Mouse (Mus musculus): ENCODE results near the gene Borcs7.

Borcs7 gene

DNA sequence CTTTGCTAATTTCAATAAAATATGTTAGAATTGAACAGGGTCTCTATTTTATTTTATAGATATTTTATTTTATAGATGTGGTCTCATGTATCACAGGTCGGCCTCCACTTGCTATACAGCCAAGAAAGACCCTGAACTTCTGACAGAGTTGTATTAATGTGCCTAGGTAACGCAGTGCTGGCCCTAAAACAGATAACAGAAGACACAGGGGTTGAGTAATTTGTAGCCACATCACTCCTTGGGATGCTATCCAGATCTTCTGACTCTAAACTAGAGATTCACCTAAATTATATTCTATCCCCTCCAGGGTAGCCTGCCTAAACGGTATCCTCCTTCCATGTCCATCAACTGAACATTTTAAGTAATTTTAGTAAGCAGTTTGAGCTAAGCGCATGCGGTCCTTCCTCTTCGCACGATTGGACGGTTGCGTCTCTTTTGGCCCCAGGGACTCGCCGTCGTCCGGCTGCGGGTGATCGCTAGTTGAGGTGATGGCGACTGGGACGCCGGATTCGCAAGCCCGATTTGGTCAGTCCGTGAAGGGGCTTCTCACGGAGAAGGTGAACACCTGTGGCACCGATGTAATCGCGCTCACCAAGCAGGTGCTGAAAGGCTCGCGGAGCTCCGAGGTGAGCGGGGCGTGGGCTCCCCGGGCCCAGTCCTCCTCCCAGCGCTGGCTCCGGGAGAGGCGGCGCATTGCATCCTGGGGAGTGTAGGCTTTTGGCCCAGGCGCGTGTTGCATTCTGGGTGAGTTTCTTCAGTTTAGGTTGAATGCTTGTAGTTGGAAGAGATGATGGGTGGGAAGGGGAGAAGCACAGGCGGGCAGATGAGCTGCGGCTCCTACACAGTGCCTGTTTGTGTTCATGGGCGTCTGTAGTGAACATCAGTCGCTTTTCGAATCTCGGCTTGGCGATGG, at the start of gene Borcs7:
Borcs7 (plus strand) TSS at position 447 of the 913 bp plus-strand sequence.
- DNase-seq (ENCODE audit: low spot score in 2 of 2): peak; percentile 77 to 84

GRCm38 (mm10) chr19:46640780-46641179, 48.9 kb upstream of the Borcs7 start:
- DNase-seq (ENCODE audit: low spot score in 2 of 2): no peak

GRCm38 (mm10) chr19:46641420-46642085, 48.2 kb upstream of the Borcs7 start:
- peak; percentile 22 to 51 for DNase-seq (ENCODE audit: low spot score in 2 of 2)

- DNase-seq (ENCODE audit: low spot score in 2 of 2): no peak
These were observed 47.5 kb upstream of the Borcs7 start for GRCm38 (mm10) chr19:46642136-46642753.

- no peak for DNase-seq (ENCODE audit: low spot score in 2 of 2)
These were observed 46.5 kb upstream of the Borcs7 start for GRCm38 (mm10) chr19:46643236-46643635.

DNA sequence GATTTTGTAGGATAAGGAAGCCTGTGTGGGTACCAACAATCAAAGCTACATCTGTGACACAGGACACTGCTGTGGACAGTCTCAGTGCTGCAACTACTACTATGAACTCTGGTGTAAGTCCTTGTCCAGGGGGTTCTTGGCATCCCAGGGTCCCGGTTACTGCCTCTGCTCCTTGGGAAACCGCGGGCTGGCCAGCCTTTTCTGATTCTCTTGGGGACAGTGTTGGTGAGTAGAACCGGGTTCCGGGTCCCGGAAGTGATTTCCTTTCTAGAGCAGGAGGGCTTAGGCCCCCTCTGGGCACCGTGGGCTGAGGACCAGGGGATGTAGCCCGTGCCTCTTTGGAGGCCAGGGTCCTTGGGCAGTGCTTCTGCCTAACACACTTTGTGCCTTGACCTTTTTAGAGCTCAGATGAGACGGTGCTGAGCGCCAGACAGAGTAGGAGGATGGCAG, 45.3 kb upstream of the Borcs7 start:
- no peak for DNase-seq (ENCODE audit: low spot score in 2 of 2)

DNA sequence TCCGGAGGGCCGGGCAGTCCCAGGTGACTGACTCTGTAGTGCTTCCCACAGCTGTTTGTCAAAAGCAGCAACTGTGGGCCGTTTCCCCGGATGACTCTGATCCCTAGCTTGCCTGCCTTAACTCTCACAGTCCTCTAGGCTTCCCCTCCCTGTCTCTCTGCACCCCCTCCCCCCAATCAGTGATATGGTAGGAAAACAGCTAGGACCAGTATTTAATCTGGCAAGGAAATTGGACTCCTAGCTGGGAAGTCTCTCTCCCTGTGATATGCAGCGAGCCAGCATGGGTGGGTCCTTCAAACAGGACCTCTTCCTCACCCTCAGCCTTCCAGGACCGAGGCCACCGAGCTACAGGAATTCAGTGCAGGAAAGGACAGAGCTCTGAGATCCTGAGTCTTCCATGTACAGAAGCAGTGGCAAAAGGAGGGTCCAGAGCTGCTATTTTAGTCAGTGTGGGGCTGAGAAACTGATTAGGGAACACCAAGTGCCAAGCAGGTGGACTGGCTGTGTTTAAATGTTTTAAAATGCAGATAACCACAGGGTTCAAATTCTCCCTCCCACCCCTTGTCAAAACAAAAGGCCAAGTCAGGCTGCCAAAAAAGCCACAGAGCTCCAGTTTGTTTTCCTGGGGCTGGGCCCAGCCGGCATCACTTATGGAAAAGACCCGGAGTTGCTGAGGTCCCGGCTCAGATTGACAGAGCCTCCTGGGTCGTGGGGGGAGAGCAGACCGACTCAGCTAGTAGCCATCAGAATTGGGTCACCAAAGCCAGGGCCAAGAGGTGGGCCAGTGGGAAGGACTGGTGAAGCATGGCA, 44.7 kb upstream of the Borcs7 start:
- no peak for DNase-seq (ENCODE audit: low spot score in 2 of 2)

DNA sequence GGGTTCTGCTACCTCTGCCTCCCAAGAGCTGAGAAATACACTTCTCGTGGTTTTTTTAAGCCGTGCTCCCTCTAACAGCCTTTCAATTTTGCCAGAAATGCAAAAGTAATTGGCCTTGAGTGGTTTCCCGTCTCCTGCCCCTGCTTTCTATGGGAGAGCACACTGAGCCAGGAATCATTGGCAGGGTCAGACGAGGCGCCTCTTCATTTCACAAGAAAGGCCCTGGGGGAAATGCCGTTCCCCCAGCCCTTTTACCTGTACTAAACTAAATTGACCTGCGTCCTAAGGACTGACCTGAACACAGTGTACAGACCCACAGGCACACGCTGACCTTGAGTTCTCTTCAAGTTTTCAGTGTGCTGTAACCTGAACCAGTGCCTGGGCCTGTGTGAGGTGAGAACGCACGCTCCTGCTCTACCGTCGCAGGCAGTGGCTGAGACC, 43.6 kb upstream of the Borcs7 start:
- DNase-seq (ENCODE audit: low spot score in 2 of 2): no peak

DNA sequence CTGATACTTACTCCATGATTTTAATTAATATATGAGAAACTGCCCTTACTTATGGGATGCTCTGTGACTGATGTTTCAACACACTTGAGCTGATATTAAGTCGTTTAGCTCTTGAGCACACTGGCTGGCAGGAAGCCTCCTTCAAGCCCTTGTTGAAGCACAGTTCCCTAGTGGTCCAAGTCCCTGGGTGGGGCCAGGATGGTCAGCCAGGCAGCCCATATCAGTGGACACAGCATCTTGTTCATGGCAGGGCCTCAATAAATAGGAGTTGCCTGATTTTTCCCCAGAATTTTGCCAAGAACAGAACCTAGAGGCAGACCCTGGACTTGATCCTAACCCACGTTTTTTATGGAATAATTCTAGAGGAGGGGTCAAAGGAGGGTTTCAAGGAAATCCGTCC, 42.5 kb upstream of the Borcs7 start:
- no peak for DNase-seq (ENCODE audit: low spot score in 2 of 2)

DNA sequence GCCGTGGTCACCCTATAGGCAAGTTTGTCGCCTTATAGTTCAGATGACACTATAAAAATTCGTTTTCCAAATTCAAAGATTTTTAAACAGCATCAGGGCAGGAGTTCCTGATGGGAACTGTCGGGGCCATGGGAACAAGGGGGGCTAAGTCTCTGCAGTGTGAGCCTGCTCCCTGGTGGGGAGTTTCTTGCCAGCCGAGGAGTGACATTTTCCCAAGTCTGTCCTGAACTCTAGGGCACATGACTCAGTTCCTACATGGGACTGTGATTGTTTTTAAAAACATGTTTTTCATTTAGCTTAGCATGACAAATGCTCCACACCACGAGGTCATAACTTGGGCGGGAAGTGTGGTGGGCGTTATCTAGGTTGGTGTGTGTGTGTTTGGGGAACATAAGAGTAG, 41.9 kb upstream of the Borcs7 start:
- DNase-seq (ENCODE audit: low spot score in 2 of 2): no peak

- no peak for DNase-seq (ENCODE audit: low spot score in 2 of 2)
These were observed 41.1 kb upstream of the Borcs7 start for GRCm38 (mm10) chr19:46648565-46648964.

GRCm38 (mm10) chr19:46653188-46653587, 36.5 kb upstream of the Borcs7 start:
- no peak for DNase-seq (ENCODE audit: low spot score in 2 of 2)

GRCm38 (mm10) chr19:46653616-46654235, 36.0 kb upstream of the Borcs7 start:
- DNase-seq (ENCODE audit: low spot score in 2 of 2): peak in 1 of 2 experiments; percentile 17

DNA sequence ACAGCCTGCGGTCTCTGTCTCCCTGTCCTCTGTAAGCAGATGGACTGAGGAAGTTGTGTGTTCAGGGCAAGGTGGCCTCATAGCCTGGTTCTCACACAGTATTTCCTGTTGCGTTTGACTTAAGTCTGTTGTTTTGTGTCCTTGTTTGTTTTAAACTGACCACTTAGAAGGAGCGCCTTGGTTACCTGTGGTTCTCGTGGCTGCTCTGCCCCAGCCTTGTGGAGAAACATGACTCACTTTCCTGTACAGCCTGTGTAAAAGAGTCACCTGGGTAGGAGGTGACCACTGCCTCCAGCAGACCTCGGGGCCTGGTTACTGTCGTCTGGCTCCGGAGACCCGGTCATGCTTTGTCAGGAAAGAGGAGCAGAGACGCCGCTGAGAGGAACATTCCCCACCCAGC, 34.1 kb upstream of the Borcs7 start:
- peak; percentile 59 to 79 for DNase-seq (ENCODE audit: low spot score in 2 of 2)

GRCm38 (mm10) chr19:46656151-46656840, 33.4 kb upstream of the Borcs7 start:
- DNase-seq (ENCODE audit: low spot score in 2 of 2): no peak

GRCm38 (mm10) chr19:46657339-46658020, 32.2 kb upstream of the Borcs7 start:
- peak; percentile 29 to 44 for DNase-seq (ENCODE audit: low spot score in 2 of 2)

DNA sequence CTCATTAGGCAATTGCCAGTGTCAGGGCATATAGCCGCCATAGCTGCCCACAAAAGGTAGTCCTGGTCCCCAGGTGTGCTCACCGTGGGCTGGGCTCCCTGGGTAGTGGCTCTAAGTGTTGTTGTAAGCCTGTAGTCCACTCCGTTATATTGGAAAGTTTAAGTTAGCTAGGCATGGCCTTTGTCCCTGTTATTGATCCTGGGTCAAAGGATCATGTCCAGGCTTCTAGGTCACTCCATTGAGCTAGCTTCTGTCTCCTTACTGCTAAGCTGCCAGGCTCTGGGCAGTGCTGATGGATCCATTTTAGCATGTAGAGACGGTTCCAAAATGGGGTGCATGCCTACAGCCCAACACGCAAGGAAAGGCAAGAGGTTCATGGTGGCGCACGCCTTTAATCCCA, 31.4 kb upstream of the Borcs7 start:
- DNase-seq (ENCODE audit: low spot score in 2 of 2): no peak

- DNase-seq (ENCODE audit: low spot score in 2 of 2): no peak
These were observed 30.9 kb upstream of the Borcs7 start for GRCm38 (mm10) chr19:46658851-46659250.

DNA sequence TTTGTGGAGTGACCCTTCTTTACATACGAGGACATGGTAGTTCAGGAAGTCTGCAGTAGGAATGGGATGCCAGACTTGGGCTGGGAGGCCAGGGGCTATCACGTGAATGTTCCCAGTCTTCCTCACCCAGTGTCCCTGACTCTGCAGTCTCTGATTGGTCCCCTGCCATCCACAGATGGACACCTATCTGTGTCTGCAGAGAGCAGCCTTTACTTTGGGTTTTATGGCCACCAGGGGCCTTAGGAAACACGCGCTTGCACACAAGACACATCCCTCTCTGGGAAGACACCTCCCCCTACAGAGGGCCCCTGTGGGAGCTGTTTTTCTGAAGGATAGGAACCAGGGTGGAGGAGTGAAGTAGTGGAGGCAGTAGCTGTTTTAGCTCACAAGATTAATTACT, 28.2 kb upstream of the Borcs7 start:
- no peak for DNase-seq (ENCODE audit: low spot score in 2 of 2)

GRCm38 (mm10) chr19:46662214-46662613, 27.5 kb upstream of the Borcs7 start:
- DNase-seq (ENCODE audit: low spot score in 2 of 2): no peak
